Mouse (Mus musculus) hindbrain, embryonic 11.5 days (tissue): ENCODE results near the gene Cdca3. TPM values are rescaled to one million over a fixed set of nuclear protein-coding genes. Genes with fewer than 3 reads are reported as not detected.
"Not testable (repeated sequence)": the region's sequence is repeated elsewhere in the genome, so short reads cannot be mapped to it uniquely, and the experiment has no call there.

Source experiments
- ATAC-seq: fragments of 200-750 bp; cut with Nextera tagmentation; 2 replicates; pipeline ENCODE4 v1.8.0; 2017; ENCODE audit warnings: mild to moderate bottlenecking, moderate TSS enrichment, moderate library complexity; ENCODE audit not compliant: low FRiP score
- DNase-seq: peaks from one replicate; pipeline ENCODE4 v3.0.0-alpha.2; 2015; ENCODE audit warnings: low spot score
- H3K27ac ChIP-seq: fragments of 300-500 bp; sonication (generic); 2 replicates; pipeline ENCODE4 v1.5.1; 2014; ENCODE audit warnings: mild to moderate bottlenecking, low read depth, low read length
- H3K27me3 ChIP-seq: fragments of 300-500 bp; sonication (generic); 2 replicates; pipeline ENCODE4 v1.6.1; 2014; ENCODE audit warnings: mild to moderate bottlenecking, low read length, moderate library complexity, mixed read lengths; ENCODE audit not compliant: control insufficient read depth, insufficient read depth
- H3K36me3 ChIP-seq: fragments of 300-500 bp; sonication (generic); 2 replicates; pipeline ENCODE4 v1.6.1; 2014; ENCODE audit warnings: mild to moderate bottlenecking, low read length, moderate library complexity, mixed read lengths; ENCODE audit not compliant: control insufficient read depth, insufficient read depth
- H3K4me1 ChIP-seq: fragments of 300-500 bp; sonication (generic); replicated peaks from 2 replicates; pipeline ENCODE4 v1.6.1; 2014; ENCODE audit warnings: low read length, mixed read lengths; ENCODE audit not compliant: control insufficient read depth, insufficient read depth
- H3K4me2 ChIP-seq: fragments of 300-500 bp; sonication (generic); replicated peaks from 2 replicates; pipeline ENCODE4 v1.6.1; 2014; ENCODE audit warnings: mild to moderate bottlenecking, low read depth, low read length
- H3K4me3 ChIP-seq: fragments of 300-500 bp; sonication (generic); 2 replicates; pipeline ENCODE4 v1.5.1; 2014; ENCODE audit warnings: low read depth, low read length
- H3K9ac ChIP-seq: fragments of 300-500 bp; sonication (generic); 2 replicates; pipeline ENCODE4 v1.6.1; 2014; ENCODE audit warnings: low read depth, low read length
- H3K9me3 ChIP-seq: fragments of 300-500 bp; sonication (generic); 2 replicates; pipeline ENCODE4 v1.6.1; 2016; ENCODE audit warnings: low read length; ENCODE audit not compliant: control insufficient read depth
- WGBS: fragments of 180-500 bp; shearing (Covaris S2); extraction: QIAGEN DNeasy Blood & Tissue Kit; methylation state at CpG from one replicate; pipeline ENCODE4 v1.1.7; 2014; 5-methylcytosine and 5-hydroxymethylcytosine counted together
- polyA plus RNA-seq: library from polyadenylated mRNA; unstranded; fragments of >200 nt; fragmentation: Nextera tagmentation; extraction: Ambion mirVana; gene quantifications from 2 replicates; pipeline ENCODE4 v1.2.1, GENCODE M21; 2014

Cdca3 gene
- polyA plus RNA-seq, 1 experiment from 2014 or later = 193 TPM

- H3K4me3 ChIP-seq = no peak overlapping the region
- no peaks in the 10 kb centered on the region for H3K27me3 ChIP-seq
- no peak for DNase-seq
- ATAC-seq = no peak
- H3K4me2 ChIP-seq = peak overlapping the region; percentile 59
- H3K4me1 ChIP-seq = peaks cover 12% of the 10 kb centered on the region
- no peak overlapping the region for H3K9ac ChIP-seq
- H3K36me3 ChIP-seq = no peaks in the 10 kb centered on the region
- WGBS = 76% methylated on average over 7 of the region's 7 CpGs
- H3K9me3 ChIP-seq = no peaks in the 10 kb centered on the region
- H3K27ac ChIP-seq = peak overlapping the region; percentile 2; the same call in 1 of the 2 replicates
Observed at GRCm38 (mm10) chr6:124806446-124807140, 22.8 kb upstream of the Cdca3 start.

GRCm38 (mm10) chr6:124807366-124807765 is 22.0 kb upstream of the Cdca3 start:
- WGBS = 93% methylated on average over 4 of the region's 4 CpGs
- no peak overlapping the region for H3K4me2 ChIP-seq
- no peaks in the 10 kb centered on the region for H3K36me3 ChIP-seq
- no peak overlapping the region for H3K27ac ChIP-seq
- H3K27me3 ChIP-seq = no peaks in the 10 kb centered on the region
- no peaks in the 10 kb centered on the region for H3K9me3 ChIP-seq
- no peak overlapping the region for H3K4me3 ChIP-seq
- no peak for ATAC-seq
- peaks cover 12% of the 10 kb centered on the region for H3K4me1 ChIP-seq
- DNase-seq = no peak
- no peak overlapping the region for H3K9ac ChIP-seq

- no peaks in the 10 kb centered on the region for H3K36me3 ChIP-seq
- H3K9me3 ChIP-seq = no peaks in the 10 kb centered on the region
- H3K27ac ChIP-seq = no peak overlapping the region
- peak overlapping the region; percentile 98 for H3K4me2 ChIP-seq
- H3K9ac ChIP-seq = no peak overlapping the region
- H3K4me3 ChIP-seq = peak overlapping the region; percentile 54
- DNase-seq = peak; percentile 4
- H3K4me1 ChIP-seq = peaks cover 15% of the 10 kb centered on the region
- no peaks in the 10 kb centered on the region for H3K27me3 ChIP-seq
- whole genome bisulfite sequencing = 90% methylated on average over 6 of the region's 6 CpGs
- ATAC-seq = no peak
Observed at GRCm38 (mm10) chr6:124807986-124808357, 21.4 kb upstream of the Cdca3 start.

- ATAC-seq (peak; percentile 56), DNase-seq (peak; percentile 79)
- Histone ChIP-seq H3K4me2 (peak within 1 kb of the TSS; percentile 98), H3K36me3 (no peaks in the 10 kb centered on the region), H3K9ac (peak within 1 kb of the TSS; percentile 76), H3K27ac (peak within 1 kb of the TSS; percentile 78), H3K9me3 (no peaks in the 10 kb centered on the region), H3K27me3 (no peaks in the 10 kb centered on the region), H3K4me3 (peak within 1 kb of the TSS; percentile 54), H3K4me1 (peaks cover 15% of the 10 kb centered on the region)
- 3% methylated on average over 29 of the region's 29 CpGs for WGBS
Observed at GRCm38 (mm10) chr6:124808358-124809012, 20.9 kb upstream of the Cdca3 start, which contains the start of gene Spsb2. Spsb2 (plus strand) TSS chr6:124808661.

- WGBS = 0% methylated on average over 35 of the region's 35 CpGs
- Histone ChIP-seq H3K9me3 (no peaks in the 10 kb centered on the region), H3K9ac (peak overlapping the region; percentile 76), H3K27me3 (no peaks in the 10 kb centered on the region), H3K27ac (peak overlapping the region; percentile 78), H3K36me3 (no peaks in the 10 kb centered on the region), H3K4me1 (peaks cover 16% of the 10 kb centered on the region), H3K4me3 (peak overlapping the region; percentile 54), H3K4me2 (peak overlapping the region; percentile 98)
- peak; percentile 88 for DNase-seq
- ATAC-seq = peak; percentile 15
Observed at GRCm38 (mm10) chr6:124809052-124809774, 20.1 kb upstream of the Cdca3 start.

- Histone ChIP-seq H3K27ac (peak overlapping the region; percentile 78), H3K36me3 (no peaks in the 10 kb centered on the region), H3K9me3 (no peaks in the 10 kb centered on the region), H3K4me1 (peaks cover 19% of the 10 kb centered on the region), H3K4me2 (peak overlapping the region; percentile 98), H3K27me3 (no peaks in the 10 kb centered on the region), H3K9ac (peak overlapping the region; percentile 76), H3K4me3 (peak overlapping the region; percentile 54)
- 39% methylated on average over 13 of the region's 14 CpGs for WGBS
- no peak for DNase-seq
- ATAC-seq = no peak
Observed at GRCm38 (mm10) chr6:124809775-124810538, 19.4 kb upstream of the Cdca3 start.

GRCm38 (mm10) chr6:124810566-124811402 is 18.6 kb upstream of the Cdca3 start:
- 89% methylated on average over 11 of the region's 11 CpGs for WGBS
- not testable (repeated sequence) for DNase-seq, H3K4me2 ChIP-seq, H3K36me3 ChIP-seq, H3K27me3 ChIP-seq, ATAC-seq, H3K4me3 ChIP-seq, H3K27ac ChIP-seq, H3K9ac ChIP-seq, H3K9me3 ChIP-seq
- peaks cover 19% of the 10 kb centered on the region for H3K4me1 ChIP-seq

- peaks cover 3% of the 10 kb centered on the region; the same call in 1 of the 2 replicates for H3K36me3 ChIP-seq
- H3K9me3 ChIP-seq = no peaks in the 10 kb centered on the region
- ATAC-seq (no peak), DNase-seq (no peak)
- no peak overlapping the region for H3K4me3 ChIP-seq
- no peak overlapping the region for H3K9ac ChIP-seq
- no peak overlapping the region for H3K27ac ChIP-seq
- peaks cover 19% of the 10 kb centered on the region for H3K4me1 ChIP-seq
- 91% methylated on average over 4 of the region's 4 CpGs for WGBS
- H3K27me3 ChIP-seq = no peaks in the 10 kb centered on the region
- no peak overlapping the region for H3K4me2 ChIP-seq
Observed at GRCm38 (mm10) chr6:124811403-124811665, 18.0 kb upstream of the Cdca3 start.
